Mouse (Mus musculus) layer of hippocampus, adult 2 months (tissue): ENCODE data around the gene Vps33b. TPM values are rescaled to one million over a fixed set of nuclear protein-coding genes. Genes with fewer than 3 reads are reported as not detected.

Experiments
- DNase-seq, 2 experiments: peaks; one replicate each; pipeline ENCODE4 v3.0.0; 2022; ENCODE audit warnings: low spot score in 2 of 2
- H3K27ac ChIP-seq: fragments of 200-600 bp; 2 replicates; pipeline ENCODE4 v1.8.1; 2022
- H3K4me3 ChIP-seq: fragments of 200-600 bp; 2 replicates; pipeline ENCODE4 v1.8.1; 2022; ENCODE audit warnings: mild to moderate bottlenecking
- CTCF ChIP-seq: fragments of 200-600 bp; conservative IDR thresholded peaks from 2 replicates; pipeline ENCODE4 v1.8.1; 2022; ENCODE audit warnings: antibody characterized with exemption, mild to moderate bottlenecking, moderate library complexity
- total RNA-seq, 2 experiments: library from RNA; stranded (reverse); gene quantifications; 2 replicates each; pipeline ENCODE4 v1.2.3; 2021

The Vps33b gene
- total RNA-seq, 2 experiments from 2014 or later = 22.9 to 24.7 TPM

DNA sequence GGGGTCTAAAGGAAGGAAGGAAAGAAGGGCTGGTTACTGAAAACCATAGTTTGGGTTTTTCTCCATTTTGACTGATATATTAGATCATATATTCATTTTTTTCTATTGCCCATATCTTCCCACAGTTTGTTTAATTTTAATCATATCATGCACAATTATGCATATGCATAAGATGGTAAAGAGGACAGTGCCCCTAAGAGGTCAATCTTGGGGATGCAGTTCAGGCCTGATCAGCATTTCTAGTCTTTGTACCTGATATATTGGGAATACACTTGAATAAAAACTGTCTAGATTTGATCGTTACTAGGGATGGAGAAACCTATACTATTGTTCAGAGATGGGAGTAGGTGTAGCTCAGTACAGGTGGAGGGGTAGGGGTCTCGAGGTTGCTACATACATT, 11.5 kb downstream of the Vps33b start:
- Histone ChIP-seq H3K27ac (no peak overlapping the region), H3K4me3 (no peak overlapping the region)
- DNase-seq = no peak
- TF ChIP-seq CTCF = peak; percentile 34

DNA sequence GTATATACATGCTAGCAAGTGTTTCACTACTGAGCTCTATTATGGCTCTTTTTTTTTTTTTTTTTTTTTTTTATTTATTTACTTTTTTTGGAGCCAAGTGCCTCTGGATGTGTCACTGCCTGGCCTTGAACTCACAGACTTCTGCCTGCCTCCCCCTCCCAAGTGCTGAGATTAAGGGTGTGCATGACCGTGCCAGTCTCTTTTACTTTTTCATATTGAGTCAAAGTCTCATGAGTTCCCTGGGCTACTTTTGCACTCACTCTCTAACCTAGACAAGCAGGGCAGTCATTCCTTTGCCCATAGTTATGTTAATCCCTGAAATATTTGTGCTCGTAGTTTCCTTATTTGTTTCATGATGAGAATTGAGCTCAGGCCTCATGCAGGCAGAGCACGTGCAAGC, 12.2 kb downstream of the Vps33b start:
- no peak for DNase-seq
- H3K27ac ChIP-seq = no peak overlapping the region
- no peak overlapping the region for H3K4me3 ChIP-seq
- no peak for TF ChIP-seq CTCF

DNA sequence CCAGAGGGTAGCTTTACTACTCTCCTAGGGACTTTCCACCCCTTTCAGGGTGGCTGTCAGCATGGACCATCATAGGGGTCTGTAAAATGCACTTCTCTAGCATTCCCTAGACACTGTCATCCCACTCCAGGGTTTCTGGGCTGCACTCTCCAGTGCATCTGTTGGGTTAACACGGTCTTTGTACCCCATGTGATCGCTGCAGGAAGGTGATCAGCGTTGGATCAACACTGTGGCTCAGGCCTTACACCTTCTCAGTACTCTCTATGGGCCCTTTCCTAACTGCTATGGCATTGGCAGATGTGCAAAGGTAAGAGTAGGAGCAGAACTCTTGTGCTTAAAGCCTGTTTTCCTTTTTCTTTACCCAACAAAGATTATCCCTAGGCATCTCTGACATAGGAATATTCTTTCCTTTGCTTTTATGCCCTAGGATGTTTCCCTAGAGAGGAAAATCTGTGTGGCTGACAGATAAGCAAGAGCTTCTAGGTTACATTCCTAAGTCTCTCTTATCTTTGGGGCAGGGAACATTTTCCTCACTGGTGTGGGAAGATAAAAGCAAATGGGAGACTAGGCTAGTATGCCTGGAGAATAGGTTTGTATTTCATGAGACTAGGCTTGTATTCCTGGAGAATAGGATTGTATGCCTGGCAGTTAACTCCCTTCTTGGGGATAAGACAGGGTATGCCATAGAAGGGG, 13.9 kb downstream of the Vps33b start:
- TF ChIP-seq CTCF = no peak
- Histone ChIP-seq H3K27ac (no peak overlapping the region), H3K4me3 (no peak overlapping the region)
- no peak for DNase-seq

DNA sequence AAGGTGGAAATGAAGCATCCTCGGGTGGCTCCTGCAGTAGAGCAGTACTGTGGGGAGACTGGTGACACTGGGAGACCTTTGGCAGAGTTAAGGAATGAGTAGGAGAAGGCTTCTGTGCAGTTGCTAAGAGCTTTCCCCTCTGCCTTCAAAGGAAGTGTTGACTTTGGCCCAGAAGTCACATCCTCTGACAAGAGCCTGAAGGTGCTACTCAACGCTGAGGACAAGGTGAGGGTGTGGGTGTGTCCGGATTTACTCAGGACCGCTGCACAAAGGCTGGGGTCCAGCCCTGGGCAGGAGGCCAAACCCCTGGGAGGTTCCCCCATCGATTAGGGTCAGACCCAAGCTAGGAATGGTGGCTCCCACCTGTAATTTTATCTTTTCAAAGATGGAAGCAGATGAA, 14.9 kb downstream of the Vps33b start:
- DNase-seq = no peak
- Histone ChIP-seq H3K4me3 (no peak overlapping the region), H3K27ac (no peak overlapping the region)
- no peak for TF ChIP-seq CTCF

DNA sequence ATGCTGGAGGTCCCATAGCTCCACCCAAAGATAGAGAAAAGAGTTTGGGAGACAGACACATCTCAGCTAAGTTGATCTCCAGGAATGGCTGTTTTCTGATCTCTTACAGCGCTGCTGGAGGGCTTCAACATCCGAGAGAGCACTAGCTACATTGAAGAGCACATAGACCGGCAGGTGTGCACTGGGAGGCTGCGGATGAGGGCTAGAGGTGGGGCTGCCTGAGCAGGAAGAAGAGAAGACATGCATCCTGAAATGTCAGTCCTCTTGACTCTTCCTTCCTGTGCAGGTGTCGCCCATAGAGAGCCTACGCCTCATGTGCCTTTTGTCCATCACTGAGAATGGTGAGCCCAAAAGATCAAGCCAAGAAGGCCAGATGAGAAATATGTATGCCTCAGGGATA, 16.3 kb downstream of the Vps33b start:
- Histone ChIP-seq H3K27ac (no peak overlapping the region), H3K4me3 (no peak overlapping the region)
- DNase-seq = no peak
- no peak for TF ChIP-seq CTCF

DNA sequence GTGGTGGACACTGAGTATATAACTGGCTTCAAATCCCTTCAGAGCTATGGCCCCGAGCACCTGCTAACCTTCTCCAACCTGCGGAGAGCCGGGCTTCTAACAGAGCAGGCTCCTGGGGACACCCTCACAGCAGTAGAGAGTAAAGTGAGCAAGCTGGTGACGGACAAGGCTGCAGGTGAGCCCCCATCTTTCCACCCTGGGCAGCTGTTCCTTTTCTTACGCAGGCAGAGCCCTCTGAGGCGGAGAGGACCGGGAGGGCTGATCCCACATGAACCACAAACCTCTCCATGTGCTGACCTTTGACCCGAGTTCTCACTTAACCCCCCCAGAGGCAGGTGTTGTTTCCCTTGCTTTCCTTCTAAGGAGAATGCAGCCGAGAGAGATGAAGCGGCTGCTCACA, 18.3 kb downstream of the Vps33b start:
- H3K27ac ChIP-seq = no peak overlapping the region
- TF ChIP-seq CTCF = no peak

DNA sequence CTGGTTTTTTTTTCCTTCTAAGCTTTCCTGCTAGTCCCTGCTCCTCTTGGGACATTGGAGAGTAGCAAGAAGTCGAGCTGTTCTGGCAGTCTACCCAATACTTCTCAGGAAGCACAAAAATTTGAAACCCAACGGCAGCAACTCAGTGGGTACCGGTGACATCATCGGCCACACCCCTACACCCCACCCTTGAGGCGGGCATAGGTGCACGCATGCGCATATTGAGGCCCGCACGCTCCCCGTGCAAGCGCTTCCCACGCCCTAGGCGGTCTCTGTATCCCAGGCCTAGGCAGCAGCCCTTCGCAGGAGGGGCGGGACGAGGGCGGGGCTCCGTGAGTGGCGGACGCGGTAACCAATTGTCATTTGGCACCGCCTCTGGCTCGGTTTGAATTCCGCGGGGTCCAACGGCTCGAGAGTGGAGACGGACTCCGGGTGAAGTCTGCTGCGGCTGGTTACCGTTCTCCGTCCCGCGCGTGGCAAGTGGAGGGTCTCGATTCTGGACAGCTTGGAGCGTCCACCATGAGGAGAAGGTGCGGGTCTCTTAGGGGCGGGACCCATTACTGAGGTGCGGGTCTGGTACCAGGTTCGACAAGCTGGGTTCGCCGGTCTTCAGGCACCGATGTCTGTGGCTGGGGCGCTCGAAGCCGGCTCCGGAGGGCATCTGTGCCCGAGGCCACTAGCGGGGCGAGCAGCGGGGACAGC, 24.8 kb downstream of the Vps33b start, which contains the start of gene Prc1:
Gene Prc1 (plus strand): TSS at position 389 of the 702 bp plus-strand sequence.
- DNase-seq = peak; percentile 98
- Histone ChIP-seq H3K27ac (peak within 1 kb of the TSS; percentile 61; the same call in 1 of the 2 replicates), H3K4me3 (peak within 1 kb of the TSS; percentile 60)
- TF ChIP-seq CTCF = no peak

More for the DNA sequence above, 18.3 kb downstream of the Vps33b start:
- DNase-seq = no peak
- H3K4me3 ChIP-seq = no peak overlapping the region

DNA sequence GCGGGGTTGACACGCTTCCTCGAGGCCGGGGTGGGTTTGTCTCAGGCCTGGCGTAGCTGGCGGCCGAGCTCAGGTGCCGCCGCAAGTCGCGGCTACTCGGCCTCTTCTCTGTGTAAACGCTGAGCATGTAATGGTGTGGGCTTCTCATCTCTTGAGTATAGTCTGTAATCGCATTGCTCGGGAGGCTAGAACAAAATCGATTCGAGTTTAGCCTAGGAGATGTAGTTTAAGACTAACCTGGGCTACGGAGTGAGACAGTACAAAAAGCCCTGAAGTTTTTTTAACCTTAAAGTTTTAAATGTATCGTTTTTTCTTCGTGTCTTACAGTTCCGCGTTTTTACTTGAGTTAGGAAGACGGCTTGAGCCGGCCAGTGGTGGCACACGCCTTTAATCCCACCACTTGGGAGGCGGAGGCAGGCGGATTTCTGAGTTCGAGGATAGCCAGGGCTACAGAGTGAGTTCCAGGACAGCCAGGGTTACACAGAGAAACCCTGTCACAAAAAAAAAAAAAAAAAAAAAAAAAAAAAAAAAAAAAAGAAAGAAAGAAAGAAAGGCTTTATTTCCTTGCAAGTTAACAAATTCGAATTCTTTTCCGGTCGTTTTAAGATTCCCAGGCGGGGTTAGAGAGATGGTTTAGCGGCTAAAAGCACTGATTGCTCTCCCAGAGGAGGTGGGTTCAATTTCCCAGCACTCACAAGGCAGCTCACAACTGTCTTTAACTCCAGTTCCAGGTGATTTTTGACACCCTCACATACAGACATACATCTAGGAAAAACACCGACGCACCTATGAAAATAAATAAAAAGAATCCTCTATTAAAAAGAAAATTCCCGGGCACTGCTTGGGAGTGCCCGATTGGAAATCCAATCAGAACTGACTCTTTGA, 25.6 kb downstream of the Vps33b start:
- Histone ChIP-seq H3K4me3 (peak overlapping the region; percentile 60), H3K27ac (no peak overlapping the region)
- no peak for DNase-seq
- TF ChIP-seq CTCF = no peak

DNA sequence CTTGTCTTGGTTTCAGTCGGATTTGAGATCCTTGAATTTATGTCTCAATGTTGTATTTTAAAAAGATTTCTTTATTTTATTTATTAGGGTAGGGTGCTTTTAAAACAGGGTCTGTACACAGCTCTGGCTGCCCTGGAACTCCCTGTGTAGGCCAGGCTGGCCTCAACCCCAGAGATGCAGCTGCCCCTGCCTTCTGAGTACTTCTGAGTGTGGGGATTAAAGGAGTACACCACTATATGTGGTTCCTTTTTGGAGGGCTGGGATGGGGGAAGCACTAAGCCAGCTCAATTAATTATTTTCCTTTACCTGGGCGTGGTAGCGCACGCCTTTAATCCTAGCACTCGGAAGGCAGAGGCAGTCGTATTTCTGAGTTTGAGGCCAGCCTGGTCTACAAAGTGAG, 27.0 kb downstream of the Vps33b start:
- no peak for TF ChIP-seq CTCF
- Histone ChIP-seq H3K4me3 (no peak overlapping the region), H3K27ac (no peak overlapping the region)
- no peak for DNase-seq

DNA sequence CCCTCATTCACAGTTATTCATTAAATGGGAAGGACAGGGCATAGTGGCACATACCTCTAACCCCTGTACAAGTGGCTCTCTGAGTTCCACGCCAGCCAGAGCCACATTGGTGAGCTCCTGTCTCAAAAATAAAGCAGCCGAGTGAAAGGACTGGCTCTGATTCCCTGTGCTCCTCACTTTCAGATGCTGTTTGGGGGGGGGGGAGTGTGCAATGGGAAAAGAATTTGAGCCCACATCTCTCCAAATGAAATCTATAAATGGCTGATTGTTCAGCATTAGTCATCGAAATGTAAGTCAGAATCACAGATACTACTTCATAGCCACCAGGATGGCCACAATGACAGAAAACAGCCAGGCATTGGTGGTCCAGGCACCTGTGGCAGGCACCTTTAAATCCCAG, 27.6 kb downstream of the Vps33b start:
- H3K4me3 ChIP-seq = no peak overlapping the region
- no peak overlapping the region for H3K27ac ChIP-seq
- no peak for DNase-seq
- no peak for TF ChIP-seq CTCF

DNA sequence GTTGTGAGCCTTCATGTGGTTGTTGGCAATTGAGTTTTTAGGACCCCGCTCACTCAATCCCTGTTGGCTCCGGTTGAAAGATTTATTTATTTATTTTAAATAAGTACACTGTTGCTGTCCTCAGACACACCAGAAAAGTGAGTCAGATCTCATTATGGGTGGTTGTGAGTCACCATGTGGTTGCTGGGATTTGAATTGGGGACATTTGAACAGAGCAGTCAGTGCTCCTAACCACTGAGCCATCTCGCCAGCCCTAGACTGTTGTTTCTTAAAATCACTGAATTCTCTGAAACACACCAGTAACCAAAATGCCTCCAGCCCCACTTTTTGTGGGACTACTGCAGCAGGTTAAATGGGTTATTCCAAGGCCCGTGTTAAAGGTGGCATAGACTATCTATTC, 29.3 kb downstream of the Vps33b start:
- no peak for TF ChIP-seq CTCF
- Histone ChIP-seq H3K27ac (no peak overlapping the region), H3K4me3 (no peak overlapping the region)
- no peak for DNase-seq

DNA sequence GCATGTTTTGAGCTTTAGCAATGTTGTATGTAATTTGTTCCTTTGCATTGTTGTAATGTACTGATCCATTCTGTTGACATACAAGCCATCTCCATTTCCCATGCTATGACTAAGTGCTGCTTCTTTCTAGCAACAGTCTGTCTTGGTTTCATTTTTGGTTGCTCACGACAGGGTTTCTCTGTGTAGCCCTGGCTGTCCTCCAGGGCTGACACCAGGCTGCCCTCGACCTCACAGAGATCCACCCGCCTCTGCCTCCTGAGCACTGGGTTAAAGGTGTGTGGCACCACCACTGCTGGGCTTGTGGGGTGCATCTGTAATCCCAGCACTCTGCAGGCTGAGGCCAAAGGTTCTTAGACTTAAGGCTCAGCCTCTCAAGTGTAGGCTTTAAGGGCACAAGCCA, 30.1 kb downstream of the Vps33b start:
- Histone ChIP-seq H3K27ac (no peak overlapping the region), H3K4me3 (no peak overlapping the region)
- DNase-seq = no peak
- no peak for TF ChIP-seq CTCF

DNA sequence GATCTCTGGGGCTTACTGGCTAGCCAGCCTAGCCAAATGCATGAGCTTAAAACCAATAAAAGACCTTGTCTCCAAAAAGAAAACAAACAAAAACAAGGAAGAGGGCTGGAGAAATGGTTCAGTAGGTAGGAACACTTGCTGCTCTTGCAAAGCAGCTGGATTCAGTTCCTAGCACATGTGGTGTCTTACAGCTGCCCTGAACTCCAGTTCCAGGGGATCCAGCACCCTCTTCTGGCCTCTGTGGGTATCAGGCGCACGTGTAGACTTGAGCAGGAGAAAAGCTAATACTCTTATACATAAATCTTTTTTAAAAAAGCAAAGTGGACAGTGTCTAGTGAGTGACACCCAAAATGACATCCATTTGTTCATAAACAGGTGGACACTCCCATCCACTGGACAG, 32.1 kb downstream of the Vps33b start:
- no peak overlapping the region for H3K27ac ChIP-seq
- no peak overlapping the region for H3K4me3 ChIP-seq
- peak; percentile 20; the same call in 1 of the 2 replicates for TF ChIP-seq CTCF
- no peak for DNase-seq

DNA sequence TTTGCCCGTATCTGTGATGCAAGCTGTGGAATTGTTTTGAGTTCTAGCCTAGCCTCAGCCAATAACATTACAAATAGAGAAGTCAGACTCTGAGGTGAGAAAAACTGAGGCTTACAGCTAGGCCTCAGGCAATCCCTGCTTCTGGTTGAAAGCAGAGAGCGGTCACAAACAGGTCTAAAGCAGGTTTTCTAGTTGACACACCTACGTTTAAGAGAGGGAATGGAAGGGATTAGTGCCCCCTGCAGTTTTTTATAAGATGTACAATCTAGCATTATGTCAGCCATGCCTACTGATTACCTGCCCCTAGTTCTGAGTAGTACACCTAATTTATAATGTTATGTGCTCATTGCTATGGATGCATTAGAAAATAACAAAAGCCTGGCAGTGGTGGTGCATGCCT, 38.3 kb downstream of the Vps33b start:
- peak; percentile 35 for TF ChIP-seq CTCF
- Histone ChIP-seq H3K4me3 (no peak overlapping the region), H3K27ac (no peak overlapping the region)
- DNase-seq = no peak
